Comparison of ENCODE assay signal across 8 mouse cellular contexts in the genomic region with DNA sequence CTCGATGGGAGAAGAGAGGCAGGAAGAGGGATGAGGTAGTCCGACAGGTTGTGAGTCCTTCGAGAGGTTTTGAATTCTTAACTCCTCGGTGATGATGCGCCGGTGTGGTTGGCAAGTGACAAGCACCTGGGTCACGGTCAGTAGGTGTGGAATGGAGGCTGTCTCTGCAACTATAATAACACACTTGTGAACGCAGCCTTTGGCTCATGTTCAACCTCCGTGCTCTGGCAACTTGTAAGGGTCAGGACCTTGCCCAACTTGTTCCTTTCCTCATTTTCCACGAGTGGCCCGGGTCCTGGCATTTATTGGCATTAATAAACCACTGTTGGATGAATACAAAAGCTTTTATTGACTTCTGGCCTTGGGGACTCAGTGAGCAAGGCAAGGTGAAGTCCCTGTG. TPM values are rescaled to one million over a fixed set of nuclear protein-coding genes. Genes with fewer than 3 reads are reported as not detected.
DNase-seq lines count a peak whose midpoint lies in the region; ATAC-seq and TF ChIP-seq lines count a peak whose summit lies in the region.

No protein-coding gene starts in this region.

- no peak for TF ChIP-seq CTCF in kidney, adult 2 months (conservative IDR thresholded peaks at IDR 0.05; ENCODE audit: insufficient read depth, insufficient read length, low read depth, low read length)

- intact Hi-C loops in left cerebral cortex, postnatal 36 days (cut with DNase I), result no loop called here

- peak overlapping the region; percentile 74 for H3K4me2 ChIP-seq in embryonic facial prominence, embryonic 14.5 days (ENCODE audit: low read depth, low read length)

- no peak overlapping the region for H3K27ac ChIP-seq in embryonic facial prominence, embryonic 14.5 days (replicated peaks; ENCODE audit: low read depth, low read length)
- H3K27ac ChIP-seq in kidney, adult 2 months (ENCODE audit: insufficient read depth, low read depth, low read length), result no peak overlapping the region

- peak; percentile 16 for DNase-seq in right cerebral cortex, adult 18-20 months
- no peak for DNase-seq in right cerebral cortex, postnatal 36 days (ENCODE audit: low spot score in 2 of 2)
- DNase-seq in embryonic facial prominence, embryonic 14.5 days (ENCODE audit: low spot score), result no peak
- DNase-seq in kidney, adult 2 months, result peak; percentile 50
- peak; percentile 13 for DNase-seq in lung, postnatal 36 days
- DNase-seq in frontal cortex, postnatal 10 days (ENCODE audit: low spot score in 2 of 2), result no peak
- no peak for DNase-seq in left cerebral cortex, postnatal 36 days (ENCODE audit: low spot score in 2 of 2)
- no peak for DNase-seq in thymus, postnatal 0 days (ENCODE audit: low spot score)

- H3K9me3 ChIP-seq in embryonic facial prominence, embryonic 14.5 days (ENCODE audit: control insufficient read depth, low read length), result no peaks in the 10 kb centered on the region

- no peak for TF ChIP-seq POLR2A in kidney, adult 2 months (IDR thresholded peaks at IDR 0.05; ENCODE audit: low read depth, low read length)

- H3K36me3 ChIP-seq in embryonic facial prominence, embryonic 14.5 days (ENCODE audit: control insufficient read depth, insufficient read depth, low read length), result peaks cover 12% of the 10 kb centered on the region
- H3K36me3 ChIP-seq in kidney, adult 2 months (ENCODE audit: control insufficient read depth, insufficient read depth, low read length), result no peaks in the 10 kb centered on the region

- H3K4me1 ChIP-seq in embryonic facial prominence, embryonic 14.5 days (ENCODE audit: control insufficient read depth, insufficient read depth, low read length), result peaks cover 13% of the 10 kb centered on the region
- peaks cover 14% of the 10 kb centered on the region for H3K4me1 ChIP-seq in kidney, adult 2 months (ENCODE audit: control insufficient read depth, insufficient read depth, low read length)

- no peak for ATAC-seq in embryonic facial prominence, embryonic 14.5 days (ENCODE audit: low read depth)

- no peaks in the 10 kb centered on the region for H3K27me3 ChIP-seq in embryonic facial prominence, embryonic 14.5 days (replicated peaks; ENCODE audit: control insufficient read depth, insufficient read depth, low read length)
- no peaks in the 10 kb centered on the region for H3K27me3 ChIP-seq in kidney, adult 2 months (replicated peaks; ENCODE audit: control insufficient read depth, insufficient read depth, low read length)

- H3K9ac ChIP-seq in embryonic facial prominence, embryonic 14.5 days (ENCODE audit: low read depth, low read length), result peak overlapping the region; percentile 89

- 15% methylated on average over 11 of the region's 11 CpGs for WGBS in embryonic facial prominence, embryonic 14.5 days
- WGBS in kidney, adult 2 months, result 2% methylated on average over 11 of the region's 11 CpGs

- H3K4me3 ChIP-seq in embryonic facial prominence, embryonic 14.5 days (ENCODE audit: low read depth, low read length), result peak overlapping the region; percentile 93
- peak overlapping the region; percentile 84 for H3K4me3 ChIP-seq in kidney, adult 2 months (ENCODE audit: insufficient read depth, low read depth, low read length)

RNA-seq across cellular contexts. Expression of a gene that starts 1.3 kb away (rescaled TPM):
- 46.8 and 48.3 TPM in 2 replicates for polyA plus RNA-seq in embryonic facial prominence, embryonic 14.5 days (2014; fragmentation: Nextera tagmentation; extraction: Ambion mirVana)
- polyA plus RNA-seq in kidney, adult 2 months (2012; rRNA removed), result 37.1 and 47.2 TPM in 2 replicates
- 10 to 100 TPM; 57.8 to 64.7 TPM for total RNA-seq in left cerebral cortex, postnatal 36 days (2021)
- 50.4 and 53.0 TPM in 2 replicates for polyA plus RNA-seq in thymus, postnatal 0 days (2015; fragmentation: Nextera tagmentation; extraction: Ambion mirVana)

RNA-seq across cellular contexts. Expression of a gene that starts 50.7 kb away (rescaled TPM):
- 56.7 and 74.3 TPM in 2 replicates for polyA plus RNA-seq in embryonic facial prominence, embryonic 14.5 days (2014; fragmentation: Nextera tagmentation; extraction: Ambion mirVana)
- polyA plus RNA-seq in kidney, adult 2 months (2012; rRNA removed), result 34.5 and 35.1 TPM in 2 replicates
- total RNA-seq in left cerebral cortex, postnatal 36 days (2021), result 10 to 100 TPM; 26.7 to 32.8 TPM
- polyA plus RNA-seq in thymus, postnatal 0 days (2015; fragmentation: Nextera tagmentation; extraction: Ambion mirVana), result 43.8 and 50.2 TPM in 2 replicates

RNA-seq across cellular contexts. Expression of a gene that starts 50.7 kb away (rescaled TPM):
- 74.6 and 74.9 TPM in 2 replicates for polyA plus RNA-seq in embryonic facial prominence, embryonic 14.5 days (2014; fragmentation: Nextera tagmentation; extraction: Ambion mirVana)
- polyA plus RNA-seq in kidney, adult 2 months (2012; rRNA removed), result 20.5 and 23.6 TPM in 2 replicates
- 10 to 100 TPM; 37.6 to 37.9 TPM for total RNA-seq in left cerebral cortex, postnatal 36 days (2021)
- polyA plus RNA-seq in thymus, postnatal 0 days (2015; fragmentation: Nextera tagmentation; extraction: Ambion mirVana), result 69.5 and 71.1 TPM in 2 replicates

Comparison
In these comparisons a context has a peak if more than half of its experiments do, and no peak if none do; other contexts are left out.
1. DNase-seq: peak in right cerebral cortex, adult 18-20 months (single experiment), kidney, adult 2 months (single experiment) and lung, postnatal 36 days (single experiment); none in right cerebral cortex, postnatal 36 days (0 of 2), embryonic facial prominence, embryonic 14.5 days (single experiment), frontal cortex, postnatal 10 days (0 of 2), left cerebral cortex, postnatal 36 days (0 of 2) and thymus, postnatal 0 days (single experiment).